Mouse (Mus musculus): ENCODE results near the gene Cat. TPM values are rescaled to one million over a fixed set of nuclear protein-coding genes. Genes with fewer than 3 reads are reported as not detected.

Gene Cat
- total RNA-seq, 2 experiments from 2014 or later: 42.5 to 46.9 TPM

DNA sequence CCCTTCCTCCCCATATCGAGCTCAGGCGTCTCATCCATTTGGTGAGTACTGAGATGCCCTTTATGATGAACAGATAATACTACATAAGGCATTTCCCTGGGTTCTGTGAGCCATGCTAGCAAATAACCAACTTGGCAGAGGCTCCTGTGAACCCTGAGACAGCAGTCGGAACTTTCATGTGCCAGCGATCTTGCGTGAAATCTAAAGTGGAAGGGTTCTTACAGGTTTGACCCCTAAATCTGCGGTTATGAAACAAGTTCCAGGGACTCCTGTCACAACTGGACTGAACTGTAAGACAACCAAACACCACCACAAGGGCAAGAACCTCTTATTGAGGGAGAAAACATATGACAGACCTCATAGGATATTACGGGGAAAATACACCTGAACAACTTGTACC is 29.2 kb downstream of the Cat start:
- intact Hi-C loops (cut with DNase I): loop anchor here (1.0 to 5.0 kb wide), 2 partner anchors 92 to 262 kb away; no protein-coding TSS in a partner anchor
- no peak for DNase-seq (ENCODE audit: extremely low spot score in 1 of 2, low spot score in 2 of 2)
- Histone ChIP-seq H3K4me3 (no peak overlapping the region), H3K27ac (no peak overlapping the region)
- TF ChIP-seq CTCF (IDR thresholded peaks at IDR 0.05): no peak

DNA sequence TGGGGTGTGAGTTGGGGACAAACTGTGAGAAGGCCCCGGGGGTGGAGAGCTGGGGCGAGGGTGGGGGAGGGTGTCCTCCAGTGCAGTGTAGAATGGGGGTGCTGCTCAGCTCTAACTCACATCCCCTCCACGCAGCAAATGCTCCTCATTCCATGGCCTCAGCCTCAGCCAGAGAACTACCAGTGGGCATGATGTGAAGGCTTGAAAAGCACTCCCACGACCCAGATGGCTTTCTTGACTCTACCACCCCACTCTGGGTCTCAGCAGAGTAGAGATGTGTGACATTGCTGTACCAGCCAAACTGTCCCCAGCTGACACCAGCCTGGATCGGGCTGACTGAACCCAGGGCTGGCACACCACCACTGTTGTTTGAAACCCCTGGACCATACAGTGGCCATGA is 32.4 kb downstream of the Cat start:
- Histone ChIP-seq H3K27ac (no peak overlapping the region), H3K4me3 (no peak overlapping the region)
- TF ChIP-seq CTCF (IDR thresholded peaks at IDR 0.05): no peak
- intact Hi-C loops (cut with DNase I): loop anchor here (5.0 kb wide), 1 partner anchor 290 kb away; no protein-coding TSS in a partner anchor
- DNase-seq (ENCODE audit: extremely low spot score in 1 of 2, low spot score in 2 of 2): no peak

DNA sequence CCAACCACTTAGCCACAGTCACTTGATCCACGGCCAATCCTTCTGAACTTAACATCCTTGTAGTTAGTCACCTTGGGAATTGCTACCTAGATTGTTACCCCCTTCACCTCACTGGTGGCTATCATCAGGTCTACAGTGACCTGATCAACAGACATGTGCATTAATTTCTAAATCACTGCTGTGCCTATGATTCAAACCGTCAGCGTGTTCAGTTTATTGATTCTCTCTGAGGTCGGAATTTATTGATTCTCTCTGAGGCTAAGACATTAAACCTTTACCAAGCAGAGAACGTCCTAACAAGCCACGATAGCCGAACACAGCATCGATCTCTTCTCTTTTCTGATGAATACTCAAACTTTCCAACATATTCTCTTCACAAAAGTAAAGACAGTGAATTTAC is 34.7 kb downstream of the Cat start:
- intact Hi-C loops (cut with DNase I): loop anchor here (5.0 kb wide), 1 partner anchor 292 kb away; no protein-coding TSS in a partner anchor
- no peak for TF ChIP-seq CTCF (IDR thresholded peaks at IDR 0.05)
- Histone ChIP-seq H3K4me3 (no peak overlapping the region), H3K27ac (no peak overlapping the region)
- no peak for DNase-seq (ENCODE audit: extremely low spot score in 1 of 2, low spot score in 2 of 2)

DNA sequence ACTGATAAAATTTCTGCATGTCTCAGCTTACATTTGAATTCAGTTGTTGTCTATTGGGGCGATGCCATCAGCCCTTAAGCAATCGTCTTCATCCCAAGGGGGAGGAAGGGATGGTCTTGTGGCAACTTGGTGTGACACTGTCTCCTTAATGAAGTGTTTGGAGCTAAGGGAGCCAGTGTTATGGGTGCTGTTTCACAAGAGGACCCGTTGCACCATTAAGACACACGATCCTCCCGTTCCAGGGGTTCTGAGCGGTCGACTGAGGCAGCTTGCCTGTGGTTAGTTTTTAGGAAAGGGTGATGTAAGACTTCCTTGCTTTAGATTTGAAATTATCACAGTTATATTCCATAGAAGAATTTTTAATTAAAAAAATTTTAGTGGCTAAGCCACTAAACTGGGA is 35.1 kb downstream of the Cat start:
- intact Hi-C loops (cut with DNase I): loop anchor here (5.0 kb wide), 1 partner anchor 292 kb away; no protein-coding TSS in a partner anchor
- H3K4me3 ChIP-seq: no peak overlapping the region

DNA sequence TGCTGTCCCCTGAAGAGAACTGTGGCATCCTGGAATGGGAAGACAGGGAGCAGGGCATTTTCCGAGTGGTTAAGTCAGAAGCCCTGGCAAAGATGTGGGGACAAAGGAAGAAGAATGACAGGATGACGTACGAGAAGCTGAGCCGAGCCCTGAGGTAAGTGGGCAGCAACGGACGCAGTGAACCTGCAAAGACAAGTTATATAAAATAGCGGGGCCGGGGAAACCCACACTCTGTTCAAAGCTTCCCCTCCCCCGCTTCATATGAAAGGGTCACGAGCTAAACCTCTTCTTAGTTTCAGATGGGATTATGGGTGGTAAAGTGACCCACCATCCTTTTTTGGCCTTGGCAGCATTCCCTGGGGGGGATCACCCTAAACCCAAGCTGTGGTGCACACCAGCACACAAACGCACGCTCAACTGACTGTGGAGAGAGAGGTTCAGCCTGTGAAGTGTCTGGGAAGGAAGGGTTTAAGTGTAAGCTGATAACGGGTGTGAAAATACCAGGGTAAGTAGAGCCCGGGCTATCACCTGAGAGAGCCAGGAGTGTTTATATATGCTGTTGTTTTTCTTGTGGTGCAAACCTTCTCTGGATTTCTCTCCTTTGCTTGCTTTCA is 35.9 kb downstream of the Cat start:
- DNase-seq (ENCODE audit: extremely low spot score in 1 of 2, low spot score in 2 of 2): no peak
- Histone ChIP-seq H3K27ac (no peak overlapping the region), H3K4me3 (no peak overlapping the region)
- no peak for TF ChIP-seq CTCF (IDR thresholded peaks at IDR 0.05)
- intact Hi-C loops (cut with DNase I): no loop called here

More for the DNA sequence above, 35.1 kb downstream of the Cat start:
- TF ChIP-seq CTCF (IDR thresholded peaks at IDR 0.05): no peak
- H3K27ac ChIP-seq: no peak overlapping the region
- DNase-seq (ENCODE audit: extremely low spot score in 1 of 2, low spot score in 2 of 2): no peak

DNA sequence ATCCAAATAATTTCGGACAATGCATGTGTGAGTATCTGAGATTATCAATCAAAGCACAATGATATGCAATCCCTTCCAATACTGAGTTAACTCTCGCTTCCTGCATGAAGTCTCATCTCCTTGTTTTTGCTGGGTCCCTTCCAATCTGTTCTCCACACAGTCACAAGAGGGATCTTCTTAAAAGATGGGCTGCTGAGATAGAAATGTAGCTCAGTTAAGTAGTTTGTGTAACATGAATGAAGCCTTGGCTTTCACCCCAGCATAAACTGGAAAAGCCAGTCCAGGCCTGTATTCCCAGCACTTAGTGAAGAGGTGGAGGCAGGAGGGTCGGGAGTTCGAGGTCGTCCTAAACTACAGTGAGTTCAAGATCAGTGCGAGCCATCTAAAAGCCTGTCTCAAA is 38.6 kb downstream of the Cat start:
- DNase-seq (ENCODE audit: extremely low spot score in 1 of 2, low spot score in 2 of 2): no peak
- intact Hi-C loops (cut with DNase I): no loop called here
- Histone ChIP-seq H3K4me3 (no peak overlapping the region), H3K27ac (no peak overlapping the region)
- TF ChIP-seq CTCF (IDR thresholded peaks at IDR 0.05): no peak

DNA sequence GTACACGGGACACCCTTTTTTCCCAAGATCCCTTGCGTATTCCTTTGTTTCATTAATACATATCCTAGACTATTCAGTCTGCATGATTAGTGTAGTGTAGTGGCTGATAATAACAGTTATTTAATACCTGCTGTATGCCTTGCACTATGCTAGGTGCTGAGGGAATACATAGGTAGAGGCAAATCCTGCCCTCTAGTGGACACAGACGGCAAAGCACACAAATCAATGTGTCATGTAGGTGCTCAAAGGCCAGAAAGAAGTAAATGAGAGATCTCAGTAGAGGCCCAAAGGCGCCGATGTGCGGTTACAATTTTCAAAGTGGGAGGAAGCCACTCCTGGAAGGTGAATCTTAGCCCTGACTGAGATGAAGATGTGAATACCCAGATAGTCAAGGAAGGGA is 39.2 kb downstream of the Cat start:
- DNase-seq (ENCODE audit: extremely low spot score in 1 of 2, low spot score in 2 of 2): peak; percentile 35 to 55
- no peak overlapping the region for H3K4me3 ChIP-seq
- H3K27ac ChIP-seq: no peak overlapping the region
- peak; percentile 81 for TF ChIP-seq CTCF (IDR thresholded peaks at IDR 0.05)
- intact Hi-C loops (cut with DNase I): no loop called here

DNA sequence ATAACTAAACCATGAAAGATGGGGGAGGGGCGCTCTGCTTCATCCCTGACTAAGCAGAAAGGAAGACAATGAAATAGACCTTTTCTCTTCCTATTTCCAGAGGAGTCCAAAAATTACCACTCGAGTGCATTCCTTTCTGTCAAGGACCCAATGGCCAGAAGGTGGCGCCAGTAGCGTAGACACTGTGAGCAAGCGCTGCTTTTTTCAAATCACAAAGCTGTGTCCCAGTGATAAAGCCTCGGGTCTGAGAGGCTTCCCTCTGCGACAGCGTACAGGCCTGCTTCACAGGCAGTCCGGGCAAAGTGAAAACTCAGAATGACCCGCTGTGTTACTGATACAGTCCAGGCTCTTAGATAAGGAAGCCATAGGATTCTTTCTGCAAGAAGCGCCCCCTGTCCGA is 45.2 kb downstream of the Cat start:
- Histone ChIP-seq H3K27ac (no peak overlapping the region), H3K4me3 (no peak overlapping the region)
- intact Hi-C loops (cut with DNase I): no loop called here
- DNase-seq (ENCODE audit: extremely low spot score in 1 of 2, low spot score in 2 of 2): peak; percentile 68 to 79
- peak; percentile 84 for TF ChIP-seq CTCF (IDR thresholded peaks at IDR 0.05)

DNA sequence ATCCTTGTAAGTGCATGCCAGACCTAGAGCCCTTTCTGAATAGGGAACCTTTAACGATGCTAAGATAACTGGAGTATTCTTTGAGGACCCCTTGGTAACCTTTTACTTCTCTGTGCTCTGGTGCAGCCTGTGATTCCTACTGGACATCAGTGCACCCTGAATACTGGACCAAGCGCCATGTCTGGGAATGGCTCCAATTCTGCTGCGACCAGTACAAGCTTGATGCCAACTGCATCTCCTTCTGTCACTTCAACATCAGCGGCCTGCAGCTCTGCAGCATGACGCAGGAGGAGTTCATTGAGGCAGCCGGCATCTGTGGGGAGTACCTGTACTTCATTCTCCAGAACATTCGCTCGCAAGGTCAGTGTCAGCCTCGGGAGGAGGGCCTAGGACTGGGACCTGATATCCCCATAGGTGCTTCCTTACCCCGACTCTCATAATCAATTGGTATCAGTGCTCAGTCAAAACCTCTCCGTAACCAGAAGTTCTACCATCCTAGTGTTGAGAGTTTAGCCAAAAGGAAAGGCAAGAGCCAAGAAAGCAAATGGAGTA is 45.8 kb downstream of the Cat start:
- no peak overlapping the region for H3K4me3 ChIP-seq
- intact Hi-C loops (cut with DNase I): no loop called here
- no peak for TF ChIP-seq CTCF (IDR thresholded peaks at IDR 0.05)
- DNase-seq (ENCODE audit: extremely low spot score in 1 of 2, low spot score in 2 of 2): no peak
- no peak overlapping the region for H3K27ac ChIP-seq

DNA sequence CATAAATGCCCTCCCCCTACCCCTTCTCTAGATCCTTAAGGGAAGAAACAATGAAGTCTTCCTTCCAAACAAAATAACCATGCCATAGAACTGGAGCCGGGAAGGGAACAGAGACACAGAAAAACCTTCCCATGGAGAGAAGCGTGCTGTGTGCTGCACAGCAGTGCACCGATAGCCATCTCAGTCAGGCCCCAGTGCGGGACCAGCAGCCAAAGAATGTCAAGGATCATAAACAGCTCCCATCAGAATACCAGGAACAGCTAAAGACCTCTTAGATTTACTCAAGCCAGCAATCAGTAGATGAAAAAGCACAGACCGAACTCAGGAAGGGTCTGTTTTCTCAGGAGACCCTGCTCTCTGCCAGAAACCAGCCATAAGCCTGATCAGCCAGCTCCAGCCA is 48.4 kb downstream of the Cat start:
- H3K27ac ChIP-seq: no peak overlapping the region
- TF ChIP-seq CTCF (IDR thresholded peaks at IDR 0.05): no peak
- intact Hi-C loops (cut with DNase I): no loop called here
- no peak for DNase-seq (ENCODE audit: extremely low spot score in 1 of 2, low spot score in 2 of 2)
- no peak overlapping the region for H3K4me3 ChIP-seq

DNA sequence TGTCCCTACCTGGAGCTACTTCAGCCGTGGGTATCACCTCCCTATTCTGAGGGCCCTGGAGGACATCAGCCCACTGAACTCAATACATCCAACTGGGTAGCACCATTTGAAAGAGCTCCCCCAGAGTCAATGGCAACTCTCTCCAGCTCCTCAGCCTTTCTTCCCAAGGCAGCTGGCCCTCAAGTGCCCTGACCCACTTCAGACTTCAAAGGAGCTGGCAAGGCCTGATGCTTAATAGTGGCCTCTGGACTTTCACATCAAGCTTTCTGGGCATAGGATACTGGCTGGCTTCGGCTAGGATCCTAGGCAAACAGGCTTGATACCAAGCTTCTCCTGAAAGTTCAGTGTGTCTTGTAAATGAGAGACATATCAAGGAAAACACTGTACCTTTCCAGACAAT is 49.9 kb downstream of the Cat start:
- no peak for DNase-seq (ENCODE audit: extremely low spot score in 1 of 2, low spot score in 2 of 2)
- no peak for TF ChIP-seq CTCF (IDR thresholded peaks at IDR 0.05)
- intact Hi-C loops (cut with DNase I): no loop called here
- no peak overlapping the region for H3K27ac ChIP-seq
- no peak overlapping the region for H3K4me3 ChIP-seq

DNA sequence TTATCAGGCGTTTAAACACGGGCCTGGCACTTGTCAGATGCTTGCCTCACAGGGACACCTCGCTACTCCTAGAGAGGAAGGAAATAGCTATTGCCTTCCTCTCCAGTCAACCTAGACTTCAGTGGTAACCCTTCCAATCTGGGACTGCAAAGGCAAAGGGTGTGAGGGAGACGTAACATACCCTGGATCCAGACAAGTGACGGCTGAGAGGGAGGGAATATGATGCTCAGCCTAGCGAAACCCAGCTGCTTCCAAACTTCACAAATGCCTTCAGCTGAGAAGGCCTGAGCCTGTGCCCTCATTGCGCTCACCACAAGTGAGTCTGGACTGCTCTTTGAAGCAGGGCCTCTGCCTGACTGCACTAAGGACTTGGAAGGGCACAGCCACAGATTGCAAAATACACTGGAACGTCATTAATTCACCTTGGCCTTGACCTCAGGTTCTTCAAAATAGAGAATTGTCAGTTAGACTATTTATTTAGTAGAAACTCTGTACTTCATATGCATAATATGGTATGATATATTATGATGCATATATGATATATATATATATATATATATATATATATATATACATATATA is 52.2 kb downstream of the Cat start:
- TF ChIP-seq CTCF (IDR thresholded peaks at IDR 0.05): no peak
- H3K4me3 ChIP-seq: no peak overlapping the region
- intact Hi-C loops (cut with DNase I): no loop called here
- no peak for DNase-seq (ENCODE audit: extremely low spot score in 1 of 2, low spot score in 2 of 2)
- no peak overlapping the region for H3K27ac ChIP-seq

DNA sequence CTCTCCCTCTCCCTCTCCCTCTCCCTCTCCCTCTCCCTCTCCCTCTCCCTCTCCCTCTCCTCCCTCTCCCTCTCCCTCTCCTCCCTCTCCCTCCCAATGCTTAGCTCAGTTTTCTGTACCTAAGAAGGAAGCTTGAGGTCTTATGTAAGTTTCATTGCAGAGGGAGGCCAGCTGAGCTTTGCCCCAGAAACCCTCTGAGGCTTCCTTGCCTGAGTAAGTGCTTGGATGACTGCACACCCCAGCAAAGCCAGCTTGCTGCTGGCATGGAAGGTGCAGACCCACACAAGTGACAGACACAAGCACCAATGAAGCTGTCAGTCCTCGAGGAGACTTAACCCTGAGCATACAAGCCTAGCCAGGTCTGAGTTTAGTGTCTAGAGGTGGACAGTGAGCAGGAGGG is 54.2 kb downstream of the Cat start:
- no peak overlapping the region for H3K4me3 ChIP-seq
- TF ChIP-seq CTCF (IDR thresholded peaks at IDR 0.05): no peak
- intact Hi-C loops (cut with DNase I): no loop called here
- no peak for DNase-seq (ENCODE audit: extremely low spot score in 1 of 2, low spot score in 2 of 2)
- no peak overlapping the region for H3K27ac ChIP-seq

Data from left cerebral cortex, adult 2 months (tissue).